Mouse (Mus musculus) forebrain, embryonic 12.5 days (tissue): ENCODE results near the gene Anapc15. TPM values are rescaled to one million over a fixed set of nuclear protein-coding genes. Genes with fewer than 3 reads are reported as not detected.
A peak's percentile ranks its signal among the peaks of the same experiment; 100 is the strongest.

ENCODE experiments used
- ATAC-seq: fragments of 200-750 bp; cut with Nextera tagmentation; 2 replicates; pipeline ENCODE4 v1.8.0; 2017; ENCODE audit warnings: moderate TSS enrichment; ENCODE audit not compliant: low FRiP score
- H3K27ac ChIP-seq: fragments of 300-500 bp; sonication (generic); 2 replicates; pipeline ENCODE4 v1.5.1; 2016; ENCODE audit warnings: mild to moderate bottlenecking
- H3K27me3 ChIP-seq: fragments of 300-500 bp; sonication (generic); 2 replicates; pipeline ENCODE4 v1.6.1; 2016; ENCODE audit warnings: mild to moderate bottlenecking
- H3K36me3 ChIP-seq: fragments of 300-500 bp; sonication (generic); replicated peaks from 2 replicates; pipeline ENCODE4 v1.6.1; 2016; ENCODE audit warnings: mild to moderate bottlenecking
- H3K4me1 ChIP-seq: fragments of 300-500 bp; sonication (generic); 2 replicates; pipeline ENCODE4 v1.6.1; 2016
- H3K4me2 ChIP-seq: fragments of 300-500 bp; sonication (generic); 2 replicates; pipeline ENCODE4 v1.6.1; 2016; ENCODE audit warnings: mild to moderate bottlenecking, moderate library complexity
- H3K4me3 ChIP-seq: fragments of 300-500 bp; sonication (generic); replicated peaks from 2 replicates; pipeline ENCODE4 v1.5.1; 2016; ENCODE audit warnings: mild to moderate bottlenecking
- H3K9ac ChIP-seq: fragments of 300-500 bp; sonication (generic); 2 replicates; pipeline ENCODE4 v1.6.1; 2016; ENCODE audit warnings: mild to moderate bottlenecking
- H3K9me3 ChIP-seq: fragments of 300-500 bp; sonication (generic); 2 replicates; pipeline ENCODE4 v1.6.1; 2016
- WGBS: fragments of 180-500 bp; shearing (Covaris S2); methylation state at CpG from one replicate; pipeline ENCODE4 v1.1.7; 2016; 5-methylcytosine and 5-hydroxymethylcytosine counted together
- polyA plus RNA-seq: library from polyadenylated mRNA; unstranded; fragments of >200 nt; fragmentation: Nextera tagmentation; extraction: Ambion mirVana; gene quantifications from 2 replicates; pipeline ENCODE4 v1.2.1, GENCODE M21; 2016

Anapc15 gene
- polyA plus RNA-seq, 1 experiment from 2014 or later: 96.9 TPM

GRCm38 (mm10) chr7:101882413-101883154, 19.1 kb downstream of the Anapc15 start:
- no peak overlapping the region for H3K9ac ChIP-seq
- H3K9me3 ChIP-seq: no peaks in the 10 kb centered on the region
- H3K27ac ChIP-seq: no peak overlapping the region
- H3K36me3 ChIP-seq: no peaks in the 10 kb centered on the region
- 69% methylated on average over 9 of the region's 9 CpGs for WGBS
- H3K4me3 ChIP-seq: no peak overlapping the region
- no peak for ATAC-seq
- H3K4me2 ChIP-seq: no peak overlapping the region
- no peaks in the 10 kb centered on the region for H3K27me3 ChIP-seq
- no peaks in the 10 kb centered on the region for H3K4me1 ChIP-seq

GRCm38 (mm10) chr7:101884160-101884559, 20.6 kb downstream of the Anapc15 start:
- H3K27ac ChIP-seq: no peak overlapping the region
- no peaks in the 10 kb centered on the region for H3K9me3 ChIP-seq
- H3K4me3 ChIP-seq: no peak overlapping the region
- no peak overlapping the region for H3K9ac ChIP-seq
- no peaks in the 10 kb centered on the region for H3K4me1 ChIP-seq
- H3K4me2 ChIP-seq: no peak overlapping the region
- H3K27me3 ChIP-seq: 0 out of 2 replicates have a peak, but pooled peaks cover 2% of the 10 kb centered on the region
- ATAC-seq: no peak
- WGBS: 97% methylated on average over 4 of the region's 4 CpGs
- no peaks in the 10 kb centered on the region for H3K36me3 ChIP-seq

DNA sequence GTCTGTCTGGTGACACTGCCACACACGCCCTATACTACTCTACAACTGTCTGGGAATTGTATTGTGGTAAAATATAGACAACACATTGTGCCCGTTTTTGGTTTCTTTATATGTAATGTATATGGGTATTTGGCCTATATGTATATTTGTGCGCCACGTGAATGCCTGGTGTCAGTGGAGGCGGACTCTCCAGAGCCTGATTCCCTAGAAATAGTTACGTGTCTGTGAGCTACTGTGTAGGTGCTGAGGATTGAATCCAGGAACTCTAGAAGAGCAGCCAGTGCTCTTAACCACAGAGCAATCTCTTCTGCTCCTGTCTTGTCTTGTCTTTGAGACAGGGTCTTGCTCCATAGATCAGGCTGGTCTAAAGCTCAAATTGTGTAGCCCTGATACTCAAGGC, 22.8 kb downstream of the Anapc15 start:
- H3K4me2 ChIP-seq: no peak overlapping the region
- no peak overlapping the region for H3K4me3 ChIP-seq
- no peak overlapping the region for H3K9ac ChIP-seq
- H3K27me3 ChIP-seq: peaks cover 5% of the 10 kb centered on the region; the same call in 1 of the 2 replicates
- 92% methylated on average over 6 of the region's 6 CpGs for WGBS
- H3K9me3 ChIP-seq: no peaks in the 10 kb centered on the region
- no peaks in the 10 kb centered on the region for H3K4me1 ChIP-seq
- ATAC-seq: no peak
- H3K36me3 ChIP-seq: no peaks in the 10 kb centered on the region
- H3K27ac ChIP-seq: no peak overlapping the region

GRCm38 (mm10) chr7:101888460-101888859, 24.9 kb downstream of the Anapc15 start:
- no peak overlapping the region for H3K4me3 ChIP-seq
- no peak for ATAC-seq
- WGBS: 84% methylated on average over 4 of the region's 4 CpGs

GRCm38 (mm10) chr7:101895695-101896094, 32.2 kb downstream of the Anapc15 start:
- peaks cover 12% of the 10 kb centered on the region; the same call in 1 of the 2 replicates for H3K36me3 ChIP-seq
- no peak for ATAC-seq
- H3K9ac ChIP-seq: peak overlapping the region; percentile 53
- no peaks in the 10 kb centered on the region for H3K9me3 ChIP-seq
- WGBS: 38% methylated on average over 9 of the region's 9 CpGs
- peak overlapping the region; percentile 55 for H3K4me3 ChIP-seq
- peaks cover 11% of the 10 kb centered on the region for H3K4me1 ChIP-seq
- peaks cover 3% of the 10 kb centered on the region; the same call in 1 of the 2 replicates for H3K27me3 ChIP-seq
- H3K27ac ChIP-seq: peak overlapping the region; percentile 92
- peak overlapping the region; percentile 47 for H3K4me2 ChIP-seq

More at GRCm38 (mm10) chr7:101888460-101888859, 24.9 kb downstream of the Anapc15 start:
- H3K9me3 ChIP-seq: no peaks in the 10 kb centered on the region
- H3K9ac ChIP-seq: no peak overlapping the region
- H3K27me3 ChIP-seq: peaks cover 5% of the 10 kb centered on the region; the same call in 1 of the 2 replicates
- H3K4me2 ChIP-seq: no peak overlapping the region
- no peak overlapping the region for H3K27ac ChIP-seq
- no peaks in the 10 kb centered on the region for H3K36me3 ChIP-seq
- H3K4me1 ChIP-seq: no peaks in the 10 kb centered on the region

DNA sequence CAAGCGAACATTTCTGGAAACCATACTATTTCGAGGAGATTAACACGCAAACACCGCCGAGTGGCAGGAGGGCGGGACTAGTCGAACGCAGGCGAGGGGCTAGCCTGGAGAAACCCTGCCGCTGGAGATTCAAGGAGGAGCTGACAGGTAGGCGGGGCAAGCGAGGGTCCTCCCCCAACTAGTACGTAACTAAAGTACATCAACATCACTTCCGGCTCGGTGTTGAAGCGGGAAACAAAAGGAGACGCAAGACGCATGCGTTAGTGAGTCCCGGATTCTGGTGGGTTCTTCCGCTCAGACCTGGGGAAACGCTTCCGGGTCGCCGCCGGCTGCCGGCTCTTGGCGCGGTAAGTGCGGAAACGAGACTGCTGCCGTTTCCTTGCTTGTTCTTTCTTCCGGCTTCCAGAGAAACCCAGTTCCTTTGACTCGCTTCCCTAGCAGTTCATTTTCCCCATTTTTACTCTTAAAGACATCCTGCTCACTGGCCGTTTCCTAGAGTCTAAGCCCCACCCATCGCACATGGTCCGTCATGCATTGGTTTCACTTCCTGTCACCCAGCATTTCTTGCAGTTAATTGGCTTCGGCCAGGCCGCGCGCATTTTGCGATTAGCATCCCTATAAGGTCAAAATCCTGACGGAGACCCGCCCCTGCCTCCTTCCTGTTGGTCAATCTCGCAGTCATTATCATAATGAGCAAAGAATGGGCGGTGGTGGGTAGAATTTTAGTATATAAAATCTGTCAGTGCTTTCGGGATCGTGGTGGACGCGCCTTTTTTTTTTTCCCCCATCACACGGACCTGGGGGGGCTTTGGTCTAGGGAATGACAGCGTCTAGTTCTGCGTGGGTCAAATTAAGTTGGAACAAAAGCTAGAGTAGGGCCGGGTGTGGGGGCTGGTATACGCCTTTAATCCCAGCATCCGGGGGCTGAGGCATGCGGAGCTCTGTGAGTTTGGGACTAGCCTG, 32.9 kb downstream of the Anapc15 start:
- ATAC-seq: peak; percentile 98
- under 1% methylated on average over 57 of the region's 57 CpGs for WGBS

GRCm38 (mm10) chr7:101900331-101901097, 37.0 kb downstream of the Anapc15 start:
- peaks cover 23% of the 10 kb centered on the region for H3K36me3 ChIP-seq
- WGBS: 91% methylated on average over 16 of the region's 16 CpGs
- no peak for ATAC-seq
- H3K4me2 ChIP-seq: no peak overlapping the region
- no peak overlapping the region for H3K4me3 ChIP-seq
- H3K27me3 ChIP-seq: no peaks in the 10 kb centered on the region
- H3K4me1 ChIP-seq: peaks cover 14% of the 10 kb centered on the region
- H3K27ac ChIP-seq: no peak overlapping the region
- H3K9ac ChIP-seq: no peak overlapping the region
- no peaks in the 10 kb centered on the region for H3K9me3 ChIP-seq

More for the DNA sequence above, 32.9 kb downstream of the Anapc15 start:
- Histone ChIP-seq H3K27ac (peak overlapping the region; percentile 92), H3K27me3 (no peaks in the 10 kb centered on the region; the same call in 1 of the 2 replicates), H3K4me2 (peak overlapping the region; percentile 56), H3K36me3 (peaks cover 12% of the 10 kb centered on the region; the same call in 1 of the 2 replicates), H3K9me3 (no peaks in the 10 kb centered on the region), H3K4me1 (peaks cover 11% of the 10 kb centered on the region), H3K4me3 (peak overlapping the region; percentile 55), H3K9ac (peak overlapping the region; percentile 53)

DNA sequence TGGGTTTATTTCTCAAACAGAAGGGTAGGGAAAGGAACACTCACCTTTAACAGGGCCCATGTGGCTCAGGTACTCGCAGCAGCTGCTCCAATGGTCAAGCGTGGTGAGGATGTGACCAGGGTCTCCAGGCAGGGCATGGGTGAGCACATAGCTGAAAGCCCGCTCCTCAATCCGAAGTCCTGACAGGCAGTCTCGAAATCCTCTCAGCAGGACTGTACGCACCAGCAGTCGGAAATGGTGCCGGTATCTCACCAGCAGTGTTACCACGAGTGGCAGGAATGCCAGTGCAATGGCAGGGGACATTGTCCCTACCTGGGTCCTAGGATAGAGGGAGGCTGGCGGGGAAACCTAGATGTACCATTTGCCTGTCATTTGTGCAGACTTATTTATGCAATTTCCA, 38.5 kb downstream of the Anapc15 start:
- Histone ChIP-seq H3K9ac (no peak overlapping the region), H3K27ac (no peak overlapping the region), H3K4me3 (no peak overlapping the region), H3K4me2 (no peak overlapping the region), H3K36me3 (peaks cover 23% of the 10 kb centered on the region), H3K9me3 (no peaks in the 10 kb centered on the region), H3K4me1 (peaks cover 19% of the 10 kb centered on the region), H3K27me3 (no peaks in the 10 kb centered on the region)
- ATAC-seq: no peak
- 94% methylated on average over 10 of the region's 10 CpGs for WGBS

DNA sequence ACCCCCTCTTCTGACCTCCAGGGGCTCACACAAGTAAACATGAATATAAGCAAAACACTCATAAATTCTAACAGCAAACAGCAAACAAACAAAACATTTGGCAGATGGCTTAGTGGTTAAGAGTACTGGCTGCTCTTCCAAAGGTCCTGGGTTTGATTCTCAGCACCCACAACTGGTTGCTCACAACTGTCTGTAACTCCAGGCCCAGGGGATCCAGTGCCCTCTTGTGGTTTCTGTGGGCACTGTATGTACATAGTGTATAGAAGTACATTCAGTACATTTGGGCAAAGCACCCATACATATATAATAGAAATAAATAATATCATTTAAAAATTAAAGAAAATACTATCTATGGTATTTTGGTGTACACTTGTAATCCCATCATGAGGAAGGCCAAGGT, 39.3 kb downstream of the Anapc15 start:
- Histone ChIP-seq H3K4me3 (no peak overlapping the region), H3K27ac (no peak overlapping the region), H3K27me3 (no peaks in the 10 kb centered on the region), H3K9ac (no peak overlapping the region), H3K4me1 (peaks cover 21% of the 10 kb centered on the region), H3K36me3 (peaks cover 23% of the 10 kb centered on the region), H3K4me2 (no peak overlapping the region), H3K9me3 (no peaks in the 10 kb centered on the region)
- no peak for ATAC-seq

DNA sequence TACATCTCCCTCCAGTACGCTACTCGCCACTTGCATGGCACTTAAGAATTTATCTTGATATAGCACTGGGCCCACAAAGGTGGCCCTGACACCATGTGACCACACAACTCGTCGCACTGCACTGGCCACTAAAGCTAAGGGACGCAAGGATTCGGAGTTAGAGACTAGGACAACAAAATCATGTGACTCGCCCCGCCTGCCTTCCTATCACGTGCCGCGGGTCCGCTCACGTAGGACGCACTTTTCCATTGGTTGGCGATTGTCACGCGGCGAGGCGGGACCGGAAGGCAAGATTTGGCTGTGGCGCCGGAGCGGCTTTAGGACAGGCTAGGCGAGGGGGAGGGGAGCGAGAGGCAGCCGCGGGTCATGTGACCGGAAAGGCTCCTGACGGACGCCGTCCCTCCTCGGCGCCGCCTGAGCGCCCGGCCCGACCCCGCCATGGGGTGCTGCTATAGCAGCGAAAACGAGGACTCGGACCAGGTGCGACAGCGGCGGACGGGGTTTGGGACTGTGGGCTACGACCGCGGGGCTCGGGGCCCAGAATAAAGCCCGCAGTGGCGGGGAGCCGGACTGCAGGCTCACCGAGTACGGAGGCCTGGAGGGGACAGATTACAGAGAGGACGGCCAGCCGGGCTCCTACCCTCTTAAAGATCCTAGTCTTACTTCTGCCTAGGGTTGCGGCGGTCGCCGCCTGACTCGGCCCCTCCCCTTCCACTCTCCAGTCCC, 42.2 kb downstream of the Anapc15 start, which contains the start of gene Lamtor1:
TSS of gene Lamtor1 (plus strand) at position 344 of the 726 bp plus-strand sequence.
- WGBS: under 1% methylated on average over 53 of the region's 61 CpGs
- Histone ChIP-seq H3K4me2 (peak within 1 kb of the TSS; percentile 69), H3K9ac (peak within 1 kb of the TSS; percentile 83), H3K9me3 (no peaks in the 10 kb centered on the region), H3K36me3 (peaks cover 21% of the 10 kb centered on the region), H3K4me3 (peak within 1 kb of the TSS; percentile 78), H3K27ac (peak within 1 kb of the TSS; percentile 96), H3K4me1 (peaks cover 27% of the 10 kb centered on the region), H3K27me3 (no peaks in the 10 kb centered on the region)
- peak; percentile 98 for ATAC-seq

GRCm38 (mm10) chr7:101906287-101906681, 42.8 kb downstream of the Anapc15 start, which contains the start of gene Tomt:
Gene Tomt, minus strand, starts transcription at chr7:101906359.
- peak within 1 kb of the TSS; percentile 78 for H3K4me3 ChIP-seq
- WGBS: 25% methylated on average over 11 of the region's 11 CpGs
- peak within 1 kb of the TSS; percentile 69 for H3K4me2 ChIP-seq
- H3K27ac ChIP-seq: peak within 1 kb of the TSS; percentile 96
- H3K9me3 ChIP-seq: no peaks in the 10 kb centered on the region
- peaks cover 26% of the 10 kb centered on the region for H3K36me3 ChIP-seq
- H3K4me1 ChIP-seq: peaks cover 27% of the 10 kb centered on the region
- no peaks in the 10 kb centered on the region for H3K27me3 ChIP-seq
- H3K9ac ChIP-seq: peak within 1 kb of the TSS; percentile 83
- no peak for ATAC-seq
